Mouse (Mus musculus) stomach, embryonic 14.5 days (tissue): Measurements from ENCODE around the gene Dmgdh. TPM values are rescaled to one million over a fixed set of nuclear protein-coding genes. Genes with fewer than 3 reads are reported as not detected.

ENCODE experiments used
- ATAC-seq: fragments of 200-750 bp; cut with Nextera tagmentation; 2 replicates; pipeline ENCODE4 v1.8.0; 2017; ENCODE audit warnings: low read depth, moderate TSS enrichment; ENCODE audit not compliant: insufficient number of reproducible peaks, insufficient read depth, low FRiP score
- H3K27ac ChIP-seq: fragments of 300-500 bp; sonication (generic); 2 replicates; pipeline ENCODE4 v1.5.1; 2014; ENCODE audit warnings: mild to moderate bottlenecking, low read length, moderate library complexity, mixed read lengths
- H3K27me3 ChIP-seq: fragments of 300-500 bp; sonication (generic); 2 replicates; pipeline ENCODE4 v1.6.1; 2014; ENCODE audit warnings: low read length, control low read depth, mixed read lengths; ENCODE audit not compliant: control insufficient read depth, insufficient read depth
- H3K36me3 ChIP-seq: fragments of 300-500 bp; sonication (generic); 2 replicates; pipeline ENCODE4 v1.6.1; 2014; ENCODE audit warnings: mild to moderate bottlenecking, control low read depth, low read length, moderate library complexity, mixed read lengths; ENCODE audit not compliant: control insufficient read depth, insufficient read depth
- H3K4me1 ChIP-seq: fragments of 300-500 bp; sonication (generic); 2 replicates; pipeline ENCODE4 v1.6.1; 2014; ENCODE audit warnings: low read length, control low read depth, mixed read lengths; ENCODE audit not compliant: control insufficient read depth, insufficient read depth
- H3K4me2 ChIP-seq: fragments of 300-500 bp; sonication (generic); replicated peaks from 2 replicates; pipeline ENCODE4 v1.6.1; 2014; ENCODE audit warnings: low read depth, low read length, control low read depth
- H3K4me3 ChIP-seq: fragments of 300-500 bp; sonication (generic); 2 replicates; pipeline ENCODE4 v1.5.1; 2014; ENCODE audit warnings: low read depth, low read length, control low read depth
- H3K9ac ChIP-seq: fragments of 300-500 bp; sonication (generic); replicated peaks from 2 replicates; pipeline ENCODE4 v1.6.1; 2014; ENCODE audit warnings: low read depth, mild to moderate bottlenecking, control low read depth, low read length, moderate library complexity, mixed read lengths
- H3K9me3 ChIP-seq: fragments of 300-500 bp; sonication (generic); 2 replicates; pipeline ENCODE4 v1.6.1; 2016; ENCODE audit warnings: low read depth, low read length, control low read depth; ENCODE audit not compliant: control insufficient read depth
- WGBS: fragments of 180-500 bp; shearing (Covaris S2); extraction: QIAGEN DNeasy Blood & Tissue Kit; methylation state at CpG from one replicate; pipeline ENCODE4 v1.1.7; 2014; 5-methylcytosine and 5-hydroxymethylcytosine counted together
- polyA plus RNA-seq: library from polyadenylated mRNA; unstranded; fragments of >200 nt; fragmentation: Nextera tagmentation; extraction: Ambion mirVana; gene quantifications from 2 replicates; pipeline ENCODE4 v1.2.1, GENCODE M21; 2014

Gene Dmgdh
- polyA plus RNA-seq, result not detected in 2 replicates

DNA sequence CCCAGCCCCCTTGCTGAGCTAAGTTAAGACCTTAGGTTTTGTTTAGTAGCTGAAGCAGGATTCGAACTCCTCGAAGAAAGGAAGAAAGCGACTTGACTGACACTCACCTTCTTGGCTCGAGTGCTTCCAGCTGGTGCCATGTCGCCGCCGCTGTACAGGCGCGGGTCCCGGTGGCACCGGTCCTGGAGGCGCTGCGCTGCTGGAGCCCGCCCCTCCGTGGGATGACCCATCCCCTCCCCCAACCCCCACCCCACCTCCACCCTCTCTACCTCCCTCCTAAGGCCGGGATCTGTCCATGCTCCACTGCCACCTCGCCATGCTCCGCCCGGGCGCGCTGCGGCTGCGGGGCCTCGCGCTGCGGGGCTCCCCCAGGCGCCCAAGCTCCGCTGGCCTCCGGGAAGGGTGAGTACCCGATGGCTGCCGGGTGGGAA is at the start of gene Dmgdh, which contains the start of gene Bhmt2:
Dmgdh (plus strand) TSS at position 303 of the 431 bp plus-strand sequence.
Bhmt2 (minus strand) TSS at position 172 of the 431 bp plus-strand sequence.
- ATAC-seq, result no peak
- no peak within 1 kb of the TSS for H3K9ac ChIP-seq
- H3K4me2 ChIP-seq, result peak within 1 kb of the TSS; percentile 27
- H3K27me3 ChIP-seq, result no peaks in the 10 kb centered on the region
- 11% methylated on average over 31 of the region's 31 CpGs for WGBS
- no peak within 1 kb of the TSS for H3K27ac ChIP-seq
- H3K36me3 ChIP-seq, result no peaks in the 10 kb centered on the region
- no peaks in the 10 kb centered on the region for H3K4me1 ChIP-seq
- H3K9me3 ChIP-seq, result no peaks in the 10 kb centered on the region; the same call in 1 of the 2 replicates
- H3K4me3 ChIP-seq, result peak within 1 kb of the TSS; percentile 15; the same call in 1 of the 2 replicates

DNA sequence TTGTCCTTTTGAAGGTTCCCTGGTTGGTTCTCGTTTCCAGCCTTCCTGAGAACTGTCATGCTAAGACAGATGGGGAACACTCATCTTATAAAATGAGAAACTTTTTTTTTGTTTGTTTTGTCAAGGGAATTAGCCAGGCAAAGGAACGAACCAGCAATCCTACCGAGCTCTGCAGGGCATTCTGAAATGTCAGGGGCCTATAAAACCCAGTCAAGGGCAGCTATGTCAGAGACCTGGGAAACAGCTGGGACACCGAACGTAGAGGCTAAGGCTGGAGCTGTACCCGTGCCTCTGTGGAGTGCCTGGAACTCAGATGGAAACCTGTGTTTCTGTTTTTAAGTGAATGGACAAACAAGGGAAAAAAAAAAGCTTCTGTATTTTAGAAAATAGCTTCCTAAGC is 45.4 kb upstream of the Dmgdh start:
- Histone ChIP-seq H3K27me3 (no peaks in the 10 kb centered on the region), H3K27ac (no peak overlapping the region), H3K4me1 (no peaks in the 10 kb centered on the region), H3K4me3 (no peak overlapping the region), H3K9ac (no peak overlapping the region), H3K9me3 (no peaks in the 10 kb centered on the region), H3K36me3 (no peaks in the 10 kb centered on the region), H3K4me2 (no peak overlapping the region)
- 30% methylated on average over 6 of the region's 6 CpGs for WGBS
- no peak for ATAC-seq

DNA sequence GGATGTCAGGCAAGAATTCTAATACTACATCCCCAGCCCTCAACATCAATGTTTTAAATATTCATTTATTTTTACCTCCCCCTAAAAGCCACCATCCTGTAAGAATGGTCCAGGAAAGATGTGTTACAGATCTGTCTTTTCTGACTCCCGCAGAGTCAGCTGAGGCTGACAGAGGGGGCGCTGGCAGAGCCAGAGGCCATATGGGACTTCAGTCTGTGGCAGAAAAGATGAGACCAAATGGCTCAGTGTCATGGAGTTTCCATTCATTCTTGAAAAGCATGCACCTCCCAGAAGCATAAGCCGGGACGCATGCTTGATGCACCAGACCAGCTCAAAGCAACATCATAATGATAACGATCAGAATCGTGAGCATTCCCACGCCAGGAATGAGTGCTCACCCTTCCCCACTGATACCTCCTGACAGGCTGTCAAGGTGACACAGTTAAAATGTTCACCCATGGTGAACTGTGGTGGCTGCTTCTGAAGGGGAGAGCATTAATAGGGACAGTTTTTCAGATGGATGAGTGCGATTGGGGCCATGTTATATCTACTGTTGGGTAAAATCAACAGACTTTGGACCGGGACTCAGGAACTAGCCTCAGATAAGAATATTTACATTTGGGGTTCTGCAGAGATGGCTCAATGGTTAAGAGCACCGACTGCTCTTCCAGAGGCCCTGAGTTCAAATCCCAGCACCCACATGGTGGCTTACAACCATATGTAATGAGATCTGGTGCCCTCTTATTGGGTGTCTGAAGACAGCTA is 43.1 kb upstream of the Dmgdh start:
- no peak overlapping the region for H3K27ac ChIP-seq
- no peaks in the 10 kb centered on the region for H3K27me3 ChIP-seq
- ATAC-seq, result no peak
- 78% methylated on average over 10 of the region's 10 CpGs for WGBS
- H3K36me3 ChIP-seq, result no peaks in the 10 kb centered on the region
- H3K4me2 ChIP-seq, result no peak overlapping the region
- no peak overlapping the region for H3K4me3 ChIP-seq
- H3K9me3 ChIP-seq, result no peaks in the 10 kb centered on the region
- H3K4me1 ChIP-seq, result no peaks in the 10 kb centered on the region
- H3K9ac ChIP-seq, result no peak overlapping the region

DNA sequence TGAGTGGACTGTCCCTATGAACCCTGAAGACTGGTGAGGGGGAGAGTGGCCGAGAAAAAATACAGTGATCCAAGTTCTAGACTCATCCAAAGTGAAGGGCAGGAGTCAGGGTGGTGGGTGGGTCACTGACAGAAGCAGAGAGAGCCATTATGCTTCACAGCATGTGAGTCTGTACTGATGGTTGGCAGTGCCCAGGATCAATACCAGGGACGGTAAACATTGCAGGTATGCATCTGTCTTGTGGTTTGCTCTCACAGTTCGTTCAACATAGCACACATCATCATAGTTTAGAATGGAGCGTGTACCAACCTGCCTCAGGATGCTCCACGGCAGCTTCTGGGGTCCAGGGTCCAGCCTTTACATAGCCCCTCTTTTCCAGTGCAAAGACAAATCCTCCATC is 41.3 kb upstream of the Dmgdh start:
- H3K9me3 ChIP-seq, result no peaks in the 10 kb centered on the region
- WGBS, result 85% methylated on average over 5 of the region's 5 CpGs
- ATAC-seq, result no peak
- H3K4me3 ChIP-seq, result no peak overlapping the region
- H3K4me2 ChIP-seq, result no peak overlapping the region
- no peaks in the 10 kb centered on the region for H3K36me3 ChIP-seq
- no peak overlapping the region for H3K9ac ChIP-seq
- H3K4me1 ChIP-seq, result no peaks in the 10 kb centered on the region
- H3K27me3 ChIP-seq, result no peaks in the 10 kb centered on the region
- no peak overlapping the region for H3K27ac ChIP-seq

DNA sequence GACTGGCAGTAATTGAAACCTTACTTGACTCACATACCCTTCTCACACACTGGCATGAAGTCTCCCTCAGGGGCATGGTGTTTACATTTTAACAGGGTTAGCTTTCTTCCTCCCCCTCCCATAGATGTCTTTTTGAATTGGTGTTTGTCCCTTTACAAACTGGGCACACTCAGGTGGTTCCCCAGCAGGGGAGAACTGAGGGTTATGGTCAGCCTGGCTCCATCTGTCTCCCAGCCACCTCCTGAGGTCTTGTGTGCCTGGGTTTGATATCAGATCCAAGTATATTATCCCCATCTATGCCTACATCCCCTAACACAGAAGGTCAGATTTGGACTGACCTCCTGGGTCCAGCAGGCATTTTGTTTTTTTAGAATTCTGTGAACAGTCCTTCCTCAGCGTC is 37.7 kb upstream of the Dmgdh start:
- WGBS, result 74% methylated on average over 1 of the region's 1 CpGs
- H3K9ac ChIP-seq, result no peak overlapping the region
- no peaks in the 10 kb centered on the region for H3K27me3 ChIP-seq
- no peak overlapping the region for H3K4me3 ChIP-seq
- no peak for ATAC-seq
- H3K9me3 ChIP-seq, result no peaks in the 10 kb centered on the region
- no peaks in the 10 kb centered on the region for H3K36me3 ChIP-seq
- no peaks in the 10 kb centered on the region for H3K4me1 ChIP-seq
- H3K27ac ChIP-seq, result no peak overlapping the region
- no peak overlapping the region for H3K4me2 ChIP-seq

DNA sequence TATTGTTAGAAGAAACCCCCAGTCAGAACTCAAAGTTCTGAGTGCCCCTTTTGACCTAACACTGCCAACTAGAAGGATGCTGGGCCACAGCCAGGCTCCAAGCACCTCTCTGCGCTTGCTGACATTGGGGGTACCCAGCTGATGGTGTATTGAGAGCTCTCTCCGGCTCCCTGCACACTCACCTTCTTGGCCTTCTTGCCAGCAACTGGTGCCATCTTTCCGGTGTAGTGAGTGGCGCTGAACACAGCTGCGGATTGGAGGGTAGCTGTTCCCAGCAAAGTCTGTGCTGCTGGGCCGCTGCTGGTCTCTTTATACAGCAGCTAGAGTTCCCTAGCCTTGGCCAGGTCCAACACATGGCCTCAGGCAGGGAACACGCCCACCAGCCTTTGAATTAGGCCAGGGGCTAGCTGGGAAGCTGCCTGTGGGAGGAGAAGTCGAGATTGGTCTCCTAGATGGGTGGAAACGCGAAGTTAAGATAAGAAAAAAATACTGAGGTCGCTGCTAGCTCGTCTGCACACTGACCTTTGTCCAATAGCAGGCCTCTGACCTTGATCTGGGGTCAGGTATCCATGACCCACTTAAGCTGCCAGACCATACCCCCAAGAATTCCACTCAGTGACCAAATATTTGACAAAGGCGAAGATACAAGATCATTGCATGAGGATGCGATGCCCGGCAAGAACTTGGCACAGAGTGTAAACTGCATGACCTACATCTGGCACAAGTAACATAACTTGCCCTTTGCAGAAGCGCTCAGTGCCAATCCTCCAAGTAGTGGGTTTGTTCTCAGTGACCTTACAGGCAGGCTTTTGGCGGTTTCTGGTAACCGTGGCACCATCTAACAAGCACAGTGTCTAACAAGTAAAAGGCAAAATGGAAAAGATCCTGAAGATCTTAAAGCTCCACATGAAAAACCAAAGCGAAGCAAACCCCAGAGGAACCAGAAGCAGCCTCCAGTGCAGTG is 36.7 kb upstream of the Dmgdh start, which contains the start of gene Bhmt:
Bhmt (minus strand) TSS at position 680 of the 964 bp plus-strand sequence.
- Histone ChIP-seq H3K27ac (no peak within 1 kb of the TSS), H3K4me3 (no peak within 1 kb of the TSS), H3K27me3 (no peaks in the 10 kb centered on the region), H3K4me2 (no peak within 1 kb of the TSS), H3K9ac (no peak within 1 kb of the TSS), H3K36me3 (no peaks in the 10 kb centered on the region), H3K4me1 (no peaks in the 10 kb centered on the region), H3K9me3 (no peaks in the 10 kb centered on the region)
- ATAC-seq, result no peak
- WGBS, result 66% methylated on average over 19 of the region's 19 CpGs

DNA sequence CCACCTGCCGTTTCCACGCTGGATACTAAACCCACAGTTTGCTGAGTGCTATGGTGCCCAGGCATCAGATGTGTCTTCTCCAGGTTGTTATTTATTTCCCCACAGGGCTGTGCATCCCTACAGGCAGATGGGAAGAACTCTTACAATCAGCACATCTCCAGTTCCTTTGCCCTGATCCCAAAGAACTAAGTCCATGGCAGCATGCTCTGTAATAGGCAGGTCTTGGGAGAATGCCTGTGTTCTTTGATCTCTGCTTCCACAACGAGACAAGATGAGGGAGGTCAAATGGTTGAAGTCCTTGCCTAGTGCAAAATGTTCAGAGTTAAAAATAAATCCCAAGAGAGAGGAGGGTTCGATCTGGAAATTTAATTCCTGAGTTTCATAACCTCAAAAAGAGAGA is 34.6 kb upstream of the Dmgdh start:
- Histone ChIP-seq H3K9me3 (no peaks in the 10 kb centered on the region), H3K36me3 (no peaks in the 10 kb centered on the region), H3K4me1 (no peaks in the 10 kb centered on the region), H3K9ac (no peak overlapping the region), H3K4me3 (no peak overlapping the region), H3K27ac (no peak overlapping the region), H3K4me2 (no peak overlapping the region), H3K27me3 (no peaks in the 10 kb centered on the region)
- 59% methylated on average over 4 of the region's 4 CpGs for WGBS
- ATAC-seq, result no peak

DNA sequence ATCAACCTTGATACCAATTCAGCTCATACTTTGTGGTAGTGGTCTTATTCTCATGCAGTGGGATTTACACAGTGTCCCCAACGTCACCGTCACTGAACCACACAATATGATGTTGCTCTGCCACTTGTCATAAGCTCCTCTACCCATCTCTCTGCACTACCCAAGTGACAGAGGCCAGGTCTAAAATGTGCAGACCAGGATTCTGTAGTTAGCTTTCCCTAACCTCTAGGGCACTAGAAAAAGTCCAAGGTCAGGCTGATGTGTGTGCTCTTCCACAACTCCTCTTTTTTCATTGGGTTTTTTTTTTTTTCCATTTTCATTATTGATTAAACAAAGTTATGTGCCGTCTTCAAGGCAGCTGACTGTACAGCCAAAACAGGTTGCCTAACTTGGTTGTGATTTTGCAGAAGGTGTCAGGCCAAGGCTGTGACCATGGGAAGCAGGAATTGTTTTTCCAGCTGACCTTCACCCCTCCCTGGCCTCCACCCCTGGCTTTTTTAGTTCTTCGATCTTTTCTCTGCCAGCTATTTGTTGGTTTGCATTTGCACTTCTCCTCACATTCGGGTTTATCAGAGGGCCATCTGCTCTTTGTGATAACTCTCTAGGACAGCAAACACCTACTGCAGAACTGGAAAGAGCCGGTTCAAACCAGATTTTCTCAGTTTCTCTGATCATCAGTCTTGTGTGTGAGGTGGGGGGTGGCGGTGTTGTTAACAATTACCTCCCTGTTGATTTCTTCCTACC is 25.7 kb upstream of the Dmgdh start:
- Histone ChIP-seq H3K4me1 (no peaks in the 10 kb centered on the region), H3K4me3 (no peak overlapping the region), H3K9me3 (no peaks in the 10 kb centered on the region), H3K9ac (no peak overlapping the region), H3K36me3 (no peaks in the 10 kb centered on the region), H3K4me2 (no peak overlapping the region), H3K27me3 (no peaks in the 10 kb centered on the region), H3K27ac (no peak overlapping the region)
- no peak for ATAC-seq
- WGBS, result 58% methylated on average over 7 of the region's 7 CpGs
